Mouse (Mus musculus) erythroblast, embryonic 14.5 days (primary cell): ENCODE data around the gene Tigar.

Source experiments
- GATA1 ChIP-seq: IDR thresholded peaks from 2 replicates; pipeline ENCODE4 v1.6.1; 2012; ENCODE audit warnings: low read length, inconsistent platforms, mixed read lengths
- TAL1 ChIP-seq: IDR thresholded peaks from 3 replicates; pipeline ENCODE4 v1.6.1; 2012; ENCODE audit warnings: low read length, inconsistent platforms, mixed read lengths

- TF ChIP-seq GATA1: no peak
- no peak for TF ChIP-seq TAL1
Measured at GRCm38 (mm10) chr6:127138962-127139361, 29.6 kb upstream of the Tigar start.
